Comparison of ENCODE assay signal across 8 mouse cellular contexts in genomic region chr6:4600658-4601296, GRCm38 (mm10). TPM values are rescaled to one million over a fixed set of nuclear protein-coding genes. Genes with fewer than 3 reads are reported as not detected.
DNase-seq lines count a peak whose midpoint lies in the region.

Gene Casd1 (plus strand): TSS chr6:4600839.

- peaks cover 54% of the 10 kb centered on the region for H3K4me1 ChIP-seq in hindbrain, embryonic 10.5 days (replicated peaks)

- H3K36me3 ChIP-seq in hindbrain, embryonic 10.5 days, result no peaks in the 10 kb centered on the region

- under 1% methylated on average over 63 of the region's 64 CpGs for WGBS in hindbrain, embryonic 10.5 days

- H3K27me3 ChIP-seq in hindbrain, embryonic 10.5 days (ENCODE audit: insufficient read depth, poor library complexity, severe bottlenecking), result no peaks in the 10 kb centered on the region

- DNase-seq in Muller cell, postnatal 12 days (ENCODE audit: inconsistent ontology term), result peak; percentile 73
- DNase-seq in cerebellum, adult 9-10 months, result peak; percentile 72
- DNase-seq in frontal cortex, adult 2 months (ENCODE audit: extremely low spot score in 1 of 2, low spot score in 1 of 2), result peak in 1 of 2 experiments; percentile 55
- DNase-seq in hindbrain, embryonic 10.5 days (ENCODE audit: low spot score), result peak; percentile 81
- DNase-seq in layer of hippocampus, postnatal 25 days (ENCODE audit: extremely low spot score in 1 of 2, low spot score in 1 of 2), result peak; percentile 44 to 65
- DNase-seq in lung, postnatal 4 days, result peak; percentile 78 to 81
- DNase-seq in retina, postnatal 1 day, result peak; percentile 85
- peak; percentile 55 for DNase-seq in urinary bladder, postnatal 25 days (ENCODE audit: low spot score)

- peak within 1 kb of the TSS; percentile 99 for H3K27ac ChIP-seq in hindbrain, embryonic 10.5 days

- H3K4me3 ChIP-seq in hindbrain, embryonic 10.5 days, result peak within 1 kb of the TSS; percentile 78

- H3K9me3 ChIP-seq in hindbrain, embryonic 10.5 days, result no peaks in the 10 kb centered on the region

RNA-seq across cellular contexts. Expression of gene Casd1, which starts in this region (rescaled TPM):
- polyA plus RNA-seq in frontal cortex, adult 2 months (2012; rRNA removed), result 41.5 and 46.0 TPM in 2 replicates
- 33.8 and 36.4 TPM in 2 replicates for polyA plus RNA-seq in hindbrain, embryonic 10.5 days (2016; fragmentation: Nextera tagmentation; extraction: Ambion mirVana)
- total RNA-seq in layer of hippocampus, postnatal 25 days (2021), result 10 to 100 TPM; 47.6 to 49.8 TPM
